Mouse (Mus musculus) embryo, embryonic 11 days (tissue): Measurements from ENCODE around the gene Agxt.

Experiments
- DNase-seq: peaks from one replicate; pipeline ENCODE4 v3.0.0-alpha.2; 2015

Gene Agxt

GRCm38 (mm10) chr1:93150907-93151661 lies 16.0 kb downstream of the Agxt start:
- no peak for DNase-seq

- no peak for DNase-seq
These were observed 22.5 kb downstream of the Agxt start for GRCm38 (mm10) chr1:93157566-93157965.

GRCm38 (mm10) chr1:93158916-93159315 lies 23.9 kb downstream of the Agxt start:
- DNase-seq = no peak

GRCm38 (mm10) chr1:93159566-93160500 lies 24.8 kb downstream of the Agxt start:
- DNase-seq = no peak

GRCm38 (mm10) chr1:93160501-93161133 lies 25.6 kb downstream of the Agxt start, which contains the start of gene 2310007B03Rik:
Gene 2310007B03Rik, minus strand, starts transcription at chr1:93160948.
- DNase-seq = no peak

- no peak for DNase-seq
These were observed 26.3 kb downstream of the Agxt start for GRCm38 (mm10) chr1:93161350-93161749.

GRCm38 (mm10) chr1:93161921-93162320 lies 26.9 kb downstream of the Agxt start:
- no peak for DNase-seq

- DNase-seq = no peak
These were observed 27.5 kb downstream of the Agxt start for GRCm38 (mm10) chr1:93162588-93162987.

GRCm38 (mm10) chr1:93165447-93165846 lies 30.4 kb downstream of the Agxt start:
- no peak for DNase-seq

GRCm38 (mm10) chr1:93166346-93167079 lies 31.5 kb downstream of the Agxt start:
- DNase-seq = no peak

- DNase-seq = no peak
These were observed 33.3 kb downstream of the Agxt start, which contains the start of gene Crocc2 for GRCm38 (mm10) chr1:93168295-93168775. Gene Crocc2, plus strand, starts transcription at chr1:93168725.

GRCm38 (mm10) chr1:93173665-93174064 lies 38.6 kb downstream of the Agxt start:
- no peak for DNase-seq

GRCm38 (mm10) chr1:93174399-93174798 lies 39.4 kb downstream of the Agxt start:
- peak; percentile 89 for DNase-seq

GRCm38 (mm10) chr1:93175849-93176248 lies 40.8 kb downstream of the Agxt start:
- DNase-seq = peak; percentile 24

GRCm38 (mm10) chr1:93176525-93177332 lies 41.7 kb downstream of the Agxt start:
- DNase-seq = peak; percentile 91

GRCm38 (mm10) chr1:93182281-93182680 lies 47.2 kb downstream of the Agxt start:
- no peak for DNase-seq

- no peak for DNase-seq
These were observed 49.2 kb downstream of the Agxt start for GRCm38 (mm10) chr1:93184071-93184828.

- DNase-seq = peak; percentile 20
These were observed 55.8 kb downstream of the Agxt start for GRCm38 (mm10) chr1:93190726-93191305.

- DNase-seq = no peak
These were observed 59.9 kb downstream of the Agxt start for GRCm38 (mm10) chr1:93194961-93195360.
